Mouse (Mus musculus): ENCODE data around the gene Rasa3. TPM values are rescaled to one million over a fixed set of nuclear protein-coding genes. Genes with fewer than 3 reads are reported as not detected.

Rasa3 gene
- polyA plus RNA-seq, 1 experiment from 2014 or later, result 23.0 TPM

GRCm38 (mm10) chr8:13654350-13655032 lies 22.9 kb downstream of the Rasa3 start:
- no peak for ATAC-seq (ENCODE audit: insufficient number of reproducible peaks, insufficient read depth, low FRiP score, low read depth)
- H3K9me3 ChIP-seq (ENCODE audit: control insufficient read depth, low read depth, low read length), result no peaks in the 10 kb centered on the region
- H3K4me1 ChIP-seq (ENCODE audit: control insufficient read depth, insufficient read depth, low read length), result peaks cover 2% of the 10 kb centered on the region; the same call in 1 of the 2 replicates
- 72% methylated on average over 11 of the region's 11 CpGs for WGBS
- no peaks in the 10 kb centered on the region for H3K36me3 ChIP-seq (ENCODE audit: control insufficient read depth, insufficient read depth, low read length)
- no peak overlapping the region for H3K27ac ChIP-seq (ENCODE audit: low read length)
- no peak overlapping the region for H3K4me3 ChIP-seq (ENCODE audit: low read depth, low read length)
- H3K4me2 ChIP-seq (replicated peaks; ENCODE audit: low read depth, low read length), result no peak overlapping the region
- no peak overlapping the region for H3K9ac ChIP-seq (replicated peaks; ENCODE audit: low read depth, low read length)
- H3K27me3 ChIP-seq (ENCODE audit: control insufficient read depth, insufficient read depth, low read length), result no peaks in the 10 kb centered on the region

- no peak overlapping the region for H3K4me2 ChIP-seq (replicated peaks; ENCODE audit: low read depth, low read length)
- peaks cover 15% of the 10 kb centered on the region; the same call in 1 of the 2 replicates for H3K4me1 ChIP-seq (ENCODE audit: control insufficient read depth, insufficient read depth, low read length)
- no peaks in the 10 kb centered on the region for H3K9me3 ChIP-seq (ENCODE audit: control insufficient read depth, low read depth, low read length)
- no peak overlapping the region for H3K9ac ChIP-seq (replicated peaks; ENCODE audit: low read depth, low read length)
- 89% methylated on average over 11 of the region's 11 CpGs for WGBS
- ATAC-seq (ENCODE audit: insufficient number of reproducible peaks, insufficient read depth, low FRiP score, low read depth), result no peak
- no peaks in the 10 kb centered on the region for H3K36me3 ChIP-seq (ENCODE audit: control insufficient read depth, insufficient read depth, low read length)
- no peak overlapping the region for H3K4me3 ChIP-seq (ENCODE audit: low read depth, low read length)
- no peaks in the 10 kb centered on the region for H3K27me3 ChIP-seq (ENCODE audit: control insufficient read depth, insufficient read depth, low read length)
- H3K27ac ChIP-seq (ENCODE audit: low read length), result no peak overlapping the region
Measured at GRCm38 (mm10) chr8:13650541-13651191, 26.7 kb downstream of the Rasa3 start.

DNA sequence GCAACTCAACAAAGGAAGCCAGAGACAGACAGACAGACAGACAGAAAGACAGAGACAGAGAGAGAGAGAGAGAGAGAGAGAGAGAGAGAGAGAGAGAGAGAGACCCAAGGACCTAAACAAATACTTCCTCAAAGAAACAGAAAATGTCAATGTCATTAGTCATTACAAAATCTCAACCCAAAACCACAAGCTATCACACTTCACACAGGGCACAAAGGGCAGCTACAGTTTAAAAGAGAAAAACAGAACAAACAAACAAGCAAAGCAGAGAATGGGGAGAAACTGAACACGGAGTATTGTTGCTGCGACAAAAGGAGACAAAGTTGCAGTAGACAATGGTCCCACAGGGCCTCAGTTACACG lies 28.3 kb downstream of the Rasa3 start:
- no peaks in the 10 kb centered on the region for H3K36me3 ChIP-seq (ENCODE audit: control insufficient read depth, insufficient read depth, low read length)
- H3K27ac ChIP-seq (ENCODE audit: low read length), result peak overlapping the region; percentile 28; the same call in 1 of the 2 replicates
- ATAC-seq (ENCODE audit: insufficient number of reproducible peaks, insufficient read depth, low FRiP score, low read depth), result no peak
- peaks cover 21% of the 10 kb centered on the region for H3K4me1 ChIP-seq (ENCODE audit: control insufficient read depth, insufficient read depth, low read length)
- no peak overlapping the region for H3K4me2 ChIP-seq (replicated peaks; ENCODE audit: low read depth, low read length)
- H3K4me3 ChIP-seq (ENCODE audit: low read depth, low read length), result no peak overlapping the region
- H3K27me3 ChIP-seq (ENCODE audit: control insufficient read depth, insufficient read depth, low read length), result no peaks in the 10 kb centered on the region
- 45% methylated on average over 3 of the region's 3 CpGs for WGBS
- H3K9me3 ChIP-seq (ENCODE audit: control insufficient read depth, low read depth, low read length), result no peaks in the 10 kb centered on the region
- no peak overlapping the region for H3K9ac ChIP-seq (replicated peaks; ENCODE audit: low read depth, low read length)

DNA sequence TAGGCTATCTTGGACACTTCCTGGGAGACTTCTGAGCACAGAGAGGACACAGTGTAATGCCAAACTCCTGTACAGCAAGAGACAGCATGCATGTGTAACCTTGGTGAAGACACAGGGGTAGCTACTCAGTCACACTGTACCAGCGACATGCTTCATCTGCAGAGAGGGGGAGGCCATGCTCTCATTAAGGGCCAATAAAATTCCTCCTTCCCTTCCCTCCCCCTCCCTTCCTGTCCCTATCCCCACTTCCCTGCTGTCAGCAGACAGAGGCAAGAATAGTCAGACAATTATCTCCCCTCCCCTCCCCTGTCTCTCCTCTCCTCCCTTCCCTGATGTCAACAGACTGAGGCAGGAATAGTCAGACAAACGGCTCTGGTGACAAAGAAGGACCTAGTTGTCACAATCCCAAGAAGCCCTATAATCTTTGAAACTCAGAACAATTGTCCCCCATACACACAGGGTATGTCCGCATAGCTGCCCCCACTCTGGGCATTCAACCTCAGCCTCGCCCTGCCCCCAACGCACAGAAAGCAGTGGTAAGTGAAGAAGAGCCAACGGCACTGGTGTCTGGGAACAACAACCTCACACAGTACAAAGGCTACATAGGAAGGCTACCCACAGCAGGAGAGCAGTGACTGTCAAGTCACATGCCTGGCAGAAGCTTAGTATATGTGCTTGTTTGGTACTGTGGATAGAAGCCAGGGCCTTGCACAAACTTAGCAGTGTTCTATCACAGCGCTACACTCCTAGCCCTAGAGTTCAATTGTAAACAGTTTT lies 28.8 kb downstream of the Rasa3 start:
- WGBS, result 41% methylated on average over 7 of the region's 7 CpGs
- Histone ChIP-seq H3K36me3 (ENCODE audit: control insufficient read depth, insufficient read depth, low read length) (no peaks in the 10 kb centered on the region), H3K4me1 (ENCODE audit: control insufficient read depth, insufficient read depth, low read length) (peaks cover 26% of the 10 kb centered on the region), H3K9me3 (ENCODE audit: control insufficient read depth, low read depth, low read length) (no peaks in the 10 kb centered on the region), H3K4me3 (ENCODE audit: low read depth, low read length) (no peak overlapping the region), H3K27me3 (ENCODE audit: control insufficient read depth, insufficient read depth, low read length) (no peaks in the 10 kb centered on the region), H3K4me2 (replicated peaks; ENCODE audit: low read depth, low read length) (no peak overlapping the region), H3K9ac (replicated peaks; ENCODE audit: low read depth, low read length) (no peak overlapping the region), H3K27ac (ENCODE audit: low read length) (peak overlapping the region; percentile 28; the same call in 1 of the 2 replicates)
- no peak; the same call in 1 of the 2 replicates for ATAC-seq (ENCODE audit: insufficient number of reproducible peaks, insufficient read depth, low FRiP score, low read depth)

DNA sequence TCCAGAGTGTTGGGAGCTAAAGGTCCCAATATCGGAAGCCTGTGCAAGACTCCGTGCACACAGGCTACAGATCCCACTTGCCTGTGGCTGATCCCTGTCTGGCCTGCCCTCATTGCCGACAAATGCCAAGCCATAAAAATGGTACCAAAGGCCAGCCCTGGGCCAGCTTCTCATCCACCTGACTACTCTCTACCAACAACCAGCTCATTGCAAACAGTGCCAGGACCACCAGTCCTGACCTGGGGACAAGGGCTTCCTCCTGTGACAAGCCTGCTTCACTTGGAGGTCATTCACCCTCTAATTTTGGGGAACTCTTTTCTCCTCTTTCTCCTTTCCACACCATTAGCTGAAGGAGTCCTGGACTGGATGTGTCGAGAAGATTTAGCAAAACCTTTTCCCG lies 29.8 kb downstream of the Rasa3 start:
- H3K4me2 ChIP-seq (replicated peaks; ENCODE audit: low read depth, low read length), result no peak overlapping the region
- no peak overlapping the region for H3K9ac ChIP-seq (replicated peaks; ENCODE audit: low read depth, low read length)
- ATAC-seq (ENCODE audit: insufficient number of reproducible peaks, insufficient read depth, low FRiP score, low read depth), result no peak
- 91% methylated on average over 5 of the region's 5 CpGs for WGBS
- peaks cover 26% of the 10 kb centered on the region for H3K4me1 ChIP-seq (ENCODE audit: control insufficient read depth, insufficient read depth, low read length)
- H3K36me3 ChIP-seq (ENCODE audit: control insufficient read depth, insufficient read depth, low read length), result no peaks in the 10 kb centered on the region
- H3K9me3 ChIP-seq (ENCODE audit: control insufficient read depth, low read depth, low read length), result no peaks in the 10 kb centered on the region
- H3K27ac ChIP-seq (ENCODE audit: low read length), result no peak overlapping the region
- H3K27me3 ChIP-seq (ENCODE audit: control insufficient read depth, insufficient read depth, low read length), result no peaks in the 10 kb centered on the region
- H3K4me3 ChIP-seq (ENCODE audit: low read depth, low read length), result no peak overlapping the region

GRCm38 (mm10) chr8:13644932-13645676 lies 32.3 kb downstream of the Rasa3 start:
- Histone ChIP-seq H3K9ac (replicated peaks; ENCODE audit: low read depth, low read length) (no peak overlapping the region), H3K4me2 (replicated peaks; ENCODE audit: low read depth, low read length) (no peak overlapping the region), H3K27me3 (ENCODE audit: control insufficient read depth, insufficient read depth, low read length) (no peaks in the 10 kb centered on the region), H3K4me1 (ENCODE audit: control insufficient read depth, insufficient read depth, low read length) (peaks cover 30% of the 10 kb centered on the region), H3K27ac (ENCODE audit: low read length) (no peak overlapping the region), H3K4me3 (ENCODE audit: low read depth, low read length) (no peak overlapping the region), H3K36me3 (ENCODE audit: control insufficient read depth, insufficient read depth, low read length) (no peaks in the 10 kb centered on the region), H3K9me3 (ENCODE audit: control insufficient read depth, low read depth, low read length) (no peaks in the 10 kb centered on the region)
- WGBS, result 52% methylated on average over 6 of the region's 6 CpGs
- no peak for ATAC-seq (ENCODE audit: insufficient number of reproducible peaks, insufficient read depth, low FRiP score, low read depth)

- Histone ChIP-seq H3K4me1 (ENCODE audit: control insufficient read depth, insufficient read depth, low read length) (peaks cover 28% of the 10 kb centered on the region), H3K9ac (replicated peaks; ENCODE audit: low read depth, low read length) (no peak overlapping the region), H3K4me3 (ENCODE audit: low read depth, low read length) (no peak overlapping the region), H3K36me3 (ENCODE audit: control insufficient read depth, insufficient read depth, low read length) (no peaks in the 10 kb centered on the region), H3K27me3 (ENCODE audit: control insufficient read depth, insufficient read depth, low read length) (no peaks in the 10 kb centered on the region), H3K9me3 (ENCODE audit: control insufficient read depth, low read depth, low read length) (no peaks in the 10 kb centered on the region), H3K27ac (ENCODE audit: low read length) (peak overlapping the region; percentile 59; the same call in 1 of the 2 replicates), H3K4me2 (replicated peaks; ENCODE audit: low read depth, low read length) (no peak overlapping the region)
- ATAC-seq (ENCODE audit: insufficient number of reproducible peaks, insufficient read depth, low FRiP score, low read depth), result no peak
- WGBS, result 7% methylated on average over 6 of the region's 6 CpGs
Measured at GRCm38 (mm10) chr8:13644155-13644554, 33.2 kb downstream of the Rasa3 start.

DNA sequence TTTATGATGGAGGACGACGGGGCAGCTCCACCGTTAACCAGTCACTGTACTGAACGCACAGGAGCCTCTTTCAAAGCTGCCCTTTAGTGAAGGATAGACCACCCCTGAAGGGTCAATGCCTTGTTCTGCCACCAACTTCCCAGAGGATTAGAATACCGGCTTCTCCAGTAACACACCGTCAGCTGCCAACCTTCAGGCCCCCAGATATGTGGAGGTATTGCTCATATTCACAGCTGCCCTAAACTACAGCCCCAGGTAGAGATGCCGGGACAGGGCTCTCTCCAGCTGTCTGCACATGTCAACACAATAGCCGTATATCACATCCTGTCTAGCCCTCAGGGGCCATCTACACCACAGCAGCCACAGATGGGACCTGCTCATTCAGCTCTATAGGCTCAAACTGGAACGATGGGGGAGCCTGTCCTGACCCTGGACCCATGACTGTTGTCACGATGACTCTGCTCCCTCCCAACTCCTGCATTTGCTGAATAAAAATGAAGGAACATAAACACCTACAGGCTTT lies 34.7 kb downstream of the Rasa3 start:
- H3K9me3 ChIP-seq (ENCODE audit: control insufficient read depth, low read depth, low read length), result no peaks in the 10 kb centered on the region
- 63% methylated on average over 10 of the region's 10 CpGs for WGBS
- H3K36me3 ChIP-seq (ENCODE audit: control insufficient read depth, insufficient read depth, low read length), result no peaks in the 10 kb centered on the region
- H3K4me2 ChIP-seq (replicated peaks; ENCODE audit: low read depth, low read length), result no peak overlapping the region
- peaks cover 18% of the 10 kb centered on the region for H3K4me1 ChIP-seq (ENCODE audit: control insufficient read depth, insufficient read depth, low read length)
- no peaks in the 10 kb centered on the region for H3K27me3 ChIP-seq (ENCODE audit: control insufficient read depth, insufficient read depth, low read length)
- no peak overlapping the region for H3K4me3 ChIP-seq (ENCODE audit: low read depth, low read length)
- ATAC-seq (ENCODE audit: insufficient number of reproducible peaks, insufficient read depth, low FRiP score, low read depth), result no peak
- no peak overlapping the region for H3K27ac ChIP-seq (ENCODE audit: low read length)
- no peak overlapping the region for H3K9ac ChIP-seq (replicated peaks; ENCODE audit: low read depth, low read length)
